Mouse (Mus musculus): ENCODE results near the gene Skap1.

DNA sequence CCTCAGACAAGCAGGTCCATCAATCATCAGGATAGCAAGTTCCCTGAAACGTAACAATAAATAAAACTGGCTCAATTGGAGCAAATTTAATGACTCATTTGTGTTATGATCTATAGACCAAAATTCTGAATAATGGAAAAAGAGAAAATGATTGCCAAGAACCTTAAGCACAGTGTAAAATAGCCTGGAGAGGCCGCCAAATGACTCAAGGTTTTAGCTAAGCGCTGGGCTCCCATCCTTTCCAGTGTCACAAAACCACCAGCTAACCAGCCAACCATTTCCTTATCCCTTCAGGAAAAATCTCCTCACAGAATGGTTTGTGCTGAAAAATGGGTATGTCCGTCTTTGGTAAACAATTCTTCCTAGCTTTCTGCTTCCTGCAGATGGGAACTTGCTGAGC lies 279.5 kb downstream of the Skap1 start:
- no peak for TF ChIP-seq CTCF (conservative IDR thresholded peaks at IDR 0.05; ENCODE audit: low read length)
- no peak for TF ChIP-seq NANOG (IDR thresholded peaks at IDR 0.05; ENCODE audit: borderline replicate concordance, low read length)
- TF ChIP-seq POU5F1 (IDR thresholded peaks at IDR 0.05; ENCODE audit: borderline replicate concordance, low read length): no peak

Measured in E14TG2a.4 (cell line).